Mouse (Mus musculus) embryonic stem cell, embryonic (primary cell): Measurements from ENCODE around the gene Agl.

Source experiments
- CTCF ChIA-PET, 4 experiments: fragments of 300-600 bp in 2 of 4; fragments of 350-600 bp in 2 of 4; sonication (Branson Sonifier 250); formaldehyde crosslinking; loops; one replicate each; lab custom pipeline; 2022; ENCODE audit warnings: inconsistent platforms in 2 of 4; lab: Charles Lee
- POLR2A ChIA-PET, 4 experiments: fragments of 300-600 bp in 2 of 4; fragments of 350-600 bp in 2 of 4; sonication (Branson Sonifier 250); formaldehyde crosslinking; loops; one replicate each; lab custom pipeline; 2022; ENCODE audit warnings: antibody characterized with exemption in 4 of 4, inconsistent platforms in 1 of 4; lab: Charles Lee

Agl gene

DNA sequence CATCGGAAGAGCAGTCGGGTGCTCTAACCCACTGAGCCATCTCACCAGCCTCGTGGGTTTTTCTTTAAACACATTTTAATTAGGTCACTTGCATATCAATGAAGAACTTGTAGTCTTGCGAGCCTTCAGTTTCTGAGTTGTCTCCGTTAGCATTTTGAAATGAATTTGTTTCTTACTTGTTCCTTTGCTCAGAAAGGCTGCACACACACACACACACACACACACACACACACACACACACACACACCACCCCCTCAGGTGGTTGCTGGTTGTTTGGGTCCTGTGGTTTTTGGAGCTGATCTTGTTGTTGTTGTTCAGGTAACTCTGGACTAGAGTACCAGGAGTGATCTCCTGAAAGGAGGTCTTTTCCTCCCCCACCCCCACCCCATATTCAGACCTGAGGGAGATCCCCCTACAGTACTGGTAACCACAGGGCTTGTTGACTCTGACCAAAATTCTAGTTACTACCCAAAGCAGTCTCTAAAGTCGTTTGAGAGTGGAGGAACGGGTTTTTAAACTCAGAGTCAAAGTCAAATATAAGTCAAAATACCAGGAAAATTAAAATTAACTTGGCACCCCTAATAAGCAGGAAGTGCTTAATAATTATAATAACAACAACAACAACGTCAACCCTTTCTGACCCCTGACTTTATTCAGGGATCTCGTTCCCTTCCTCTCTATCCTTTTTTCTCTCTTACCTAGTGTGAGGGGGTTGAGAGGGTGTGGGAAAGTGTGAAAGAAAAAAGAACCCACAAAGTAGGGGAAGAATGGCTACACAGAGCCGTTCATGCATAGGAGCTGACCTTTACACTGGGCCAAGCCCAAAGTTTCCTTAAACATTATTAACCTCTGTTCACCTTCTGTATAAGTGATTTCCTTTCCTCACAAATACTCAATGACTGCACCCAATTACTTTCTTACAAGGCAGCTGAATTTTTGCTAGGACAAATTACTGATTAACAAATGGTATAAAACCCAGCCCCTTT lies 84.2 kb downstream of the Agl start:
- CTCF ChIA-PET: interaction anchor here in 3 of 4 experiments (0.6 to 1.3 kb wide), 7 partner anchors 21 to 383 kb away, joined by 3 to 12 read pairs (median 4); no protein-coding TSS in a partner anchor
- POLR2A ChIA-PET: interaction anchor here in 3 of 4 experiments (0.6 to 2.7 kb wide), 26 partner anchors 12 to 1005 kb away, joined by 3 to 15 read pairs (median 3); partner anchors contain the start of genes Mfsd14a (in 1 of the 3), Sass6 (in 1 of the 3) and Slc35a3 (in 1 of the 3)

DNA sequence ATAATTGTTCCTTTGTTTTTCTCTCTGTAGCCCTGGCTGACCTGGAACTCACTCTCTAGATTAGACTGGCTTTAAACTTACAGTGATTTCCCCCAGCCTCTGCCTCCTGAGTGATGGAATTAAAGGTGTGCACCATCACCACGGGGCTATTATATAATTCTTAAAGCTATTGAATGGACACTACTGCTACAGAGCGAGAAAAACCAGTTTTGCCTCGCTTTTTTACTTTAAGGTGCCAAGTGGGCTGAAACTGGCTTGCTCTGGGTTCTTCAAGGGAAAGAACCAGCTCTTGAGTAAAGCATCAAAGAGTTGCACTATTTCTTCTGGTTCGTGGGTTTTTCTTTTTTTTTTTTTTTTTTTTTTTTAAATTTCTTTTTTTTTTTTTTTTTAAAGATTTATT lies 85.0 kb downstream of the Agl start:
- POLR2A ChIA-PET: interaction anchor here in 3 of 4 experiments (0.6 to 2.7 kb wide), 28 partner anchors 10 to 391 kb away, joined by 3 to 15 read pairs (median 3); partner anchors contain the start of genes Slc35a3 (in 2 of the 3), Mfsd14a (in 1 of the 3) and Sass6 (in 1 of the 3)
- CTCF ChIA-PET: interaction anchor here in 3 of 4 experiments (0.5 to 1.3 kb wide), 8 partner anchors 21 to 382 kb away, joined by 3 to 12 read pairs (median 4); no protein-coding TSS in a partner anchor

DNA sequence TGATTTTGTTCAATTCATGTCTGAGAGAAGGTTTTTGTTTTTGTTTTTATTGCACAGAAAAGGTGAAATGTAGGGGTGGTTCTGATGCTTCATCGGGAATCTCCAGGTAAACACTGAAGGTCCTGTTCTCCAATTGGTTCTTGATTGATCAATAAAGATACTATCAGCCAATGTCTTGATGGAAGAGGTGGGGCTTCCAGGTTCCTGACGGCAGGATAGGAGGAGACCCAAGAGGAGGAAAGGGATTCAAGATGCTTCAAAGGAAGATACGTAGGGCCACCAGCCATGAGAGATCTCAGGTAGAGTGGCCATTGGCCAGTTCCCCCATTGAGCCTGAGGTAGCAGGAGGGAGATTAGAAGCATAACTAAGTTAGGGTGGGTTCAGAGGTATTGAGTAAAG lies 89.0 kb downstream of the Agl start:
- ChIA-PET POLR2A (interaction anchor here in 2 of 4 experiments (0.5 to 1.1 kb wide), 4 partner anchors 29 to 144 kb away, joined by 3 to 4 read pairs (median 3); no protein-coding TSS in a partner anchor), CTCF (interaction anchor here in 2 of 4 experiments (0.6 to 1.2 kb wide), 3 partner anchors 30 to 387 kb away, joined by 3 read pairs; no protein-coding TSS in a partner anchor)

DNA sequence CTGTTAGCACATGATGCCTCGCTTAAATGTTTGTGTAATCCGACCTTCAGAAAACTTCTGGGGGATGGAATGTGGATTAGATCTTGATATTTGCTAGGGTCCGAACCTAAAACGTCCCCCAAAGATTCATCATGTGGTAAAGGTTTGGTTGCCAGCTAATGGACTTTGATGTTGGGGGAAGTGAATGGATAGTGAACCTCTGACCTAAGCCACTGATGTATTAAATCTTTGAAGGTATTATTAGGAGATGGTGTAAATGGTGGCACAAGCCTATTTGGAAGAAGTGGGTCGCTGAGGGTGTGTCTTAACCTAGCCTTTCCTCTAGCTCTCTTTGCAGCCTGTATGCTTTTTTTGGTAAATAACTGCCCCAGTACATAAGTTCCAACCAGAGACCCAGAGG lies 94.9 kb downstream of the Agl start:
- ChIA-PET POLR2A (interaction anchor here in 3 of 4 experiments (0.8 to 4.2 kb wide), 13 partner anchors 9 to 460 kb away, joined by 3 to 33 read pairs (median 6); partner anchors contain the start of genes Gpr88 (in 1 of the 3), Mfsd14a (in 1 of the 3) and Sass6 (in 1 of the 3)), CTCF (no interaction called here)

DNA sequence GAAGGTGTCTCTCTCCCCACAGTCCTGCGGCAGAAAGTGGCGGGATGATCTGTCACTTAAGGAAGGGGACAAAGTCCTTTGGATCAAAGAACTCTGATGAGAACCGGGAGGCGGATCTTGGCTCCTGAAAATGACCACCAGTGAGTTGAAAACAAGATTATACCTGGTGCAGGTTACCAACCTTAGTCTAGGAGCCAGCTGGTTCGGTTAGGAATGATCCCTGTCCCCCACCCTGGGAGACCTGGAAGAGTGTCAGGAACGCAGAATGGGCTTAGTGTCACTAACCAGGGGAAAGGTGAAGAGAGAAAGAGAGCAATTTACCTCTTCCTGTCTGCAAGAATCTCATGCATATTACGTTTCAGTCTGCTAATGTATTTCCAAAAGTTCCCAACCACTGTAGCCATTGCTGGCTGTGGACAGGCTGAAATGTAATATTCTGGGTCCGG lies 95.5 kb downstream of the Agl start, which contains the start of gene Slc35a3:
Gene Slc35a3 (minus strand): TSS at position 396 of the 446 bp plus-strand sequence.
- ChIA-PET CTCF (interaction anchor here in 3 of 4 experiments (0.7 to 1.3 kb wide), 3 partner anchors 37 to 372 kb away, joined by 3 to 4 read pairs (median 4); no protein-coding TSS in a partner anchor), POLR2A (interaction anchor here (0.5 to 4.2 kb wide), 28 partner anchors 10 to 796 kb away, joined by 3 to 33 read pairs (median 3); partner anchors contain the start of genes Sass6 (in 2 of the 4), Gpr88 (in 1 of the 4) and Mfsd14a (in 1 of the 4))

DNA sequence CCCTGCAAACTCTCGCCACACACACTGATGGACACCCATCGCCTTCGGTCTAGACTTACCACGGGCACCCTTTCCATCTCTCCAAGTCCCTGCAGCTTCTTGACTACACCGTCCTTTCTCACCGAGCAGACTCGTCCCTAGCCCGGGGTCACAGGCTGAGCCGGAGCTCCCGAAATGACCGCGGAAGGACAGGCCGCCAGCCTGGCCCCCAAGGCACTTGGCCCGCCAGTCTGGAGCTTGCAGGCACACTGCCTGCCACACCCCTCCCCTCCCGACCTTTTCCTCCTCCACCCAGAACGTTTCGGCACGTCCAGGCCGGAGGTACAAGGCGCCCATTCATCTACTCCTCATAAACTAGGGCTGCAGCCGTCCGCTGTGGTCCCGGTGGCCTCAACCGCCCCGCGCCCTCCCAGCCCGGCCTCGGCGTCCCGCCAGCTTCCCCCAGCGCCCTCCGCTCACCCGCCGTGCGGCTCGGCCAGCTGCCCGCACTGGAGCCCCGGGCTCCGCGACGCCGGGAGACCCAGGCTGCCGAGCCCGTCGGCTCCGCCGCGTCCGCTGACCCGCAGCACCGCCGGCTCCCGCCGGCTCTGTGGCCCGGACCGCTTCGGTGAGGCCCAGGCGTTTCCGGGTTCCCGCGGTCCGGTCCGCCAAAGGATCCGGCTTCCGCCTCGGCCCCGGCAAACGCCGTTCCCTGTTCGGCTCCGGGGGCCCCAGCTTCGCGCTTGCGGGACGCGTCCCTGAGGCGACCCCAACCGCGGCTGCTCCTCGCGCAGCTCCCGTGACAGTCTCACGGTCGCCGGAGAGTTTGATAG lies 96.1 kb downstream of the Agl start:
- POLR2A ChIA-PET: interaction anchor here (0.6 to 4.2 kb wide), 40 partner anchors 9 to 217 kb away, joined by 3 to 33 read pairs (median 3); partner anchors contain the start of genes Sass6 (in 3 of the 4) and Mfsd14a (in 2 of the 4)
- CTCF ChIA-PET: interaction anchor here in 3 of 4 experiments (0.5 to 1.3 kb wide), 6 partner anchors 37 to 371 kb away, joined by 3 to 4 read pairs (median 4); no protein-coding TSS in a partner anchor

DNA sequence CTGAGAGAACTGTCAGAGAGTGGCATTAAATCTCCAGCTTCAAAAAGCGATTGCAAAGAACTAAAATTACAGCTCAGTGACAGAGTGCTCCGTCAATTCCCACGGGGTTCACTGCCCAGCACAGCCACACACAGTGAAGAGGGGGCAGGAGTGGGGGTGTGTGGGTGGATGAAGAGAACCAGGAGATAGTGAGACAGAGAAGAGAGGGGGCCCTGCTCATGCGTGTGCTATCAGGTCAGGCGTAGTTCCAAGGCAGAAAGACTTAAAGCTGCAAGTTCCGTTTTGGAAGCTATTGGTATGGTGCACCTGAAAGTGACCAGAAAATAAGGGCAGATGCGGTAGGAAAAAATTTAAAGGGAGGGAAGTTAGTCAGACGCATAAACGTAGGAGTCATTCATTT lies 97.0 kb downstream of the Agl start:
- ChIA-PET CTCF (interaction anchor here in 1 of 4 experiments (0.7 to 1.3 kb wide), 2 partner anchors 38 to 370 kb away, joined by 4 read pairs; no protein-coding TSS in a partner anchor), POLR2A (interaction anchor here in 3 of 4 experiments (0.6 to 4.2 kb wide), 27 partner anchors 8 to 216 kb away, joined by 3 to 33 read pairs (median 4); partner anchors contain the start of genes Mfsd14a (in 2 of the 3) and Sass6 (in 2 of the 3))

DNA sequence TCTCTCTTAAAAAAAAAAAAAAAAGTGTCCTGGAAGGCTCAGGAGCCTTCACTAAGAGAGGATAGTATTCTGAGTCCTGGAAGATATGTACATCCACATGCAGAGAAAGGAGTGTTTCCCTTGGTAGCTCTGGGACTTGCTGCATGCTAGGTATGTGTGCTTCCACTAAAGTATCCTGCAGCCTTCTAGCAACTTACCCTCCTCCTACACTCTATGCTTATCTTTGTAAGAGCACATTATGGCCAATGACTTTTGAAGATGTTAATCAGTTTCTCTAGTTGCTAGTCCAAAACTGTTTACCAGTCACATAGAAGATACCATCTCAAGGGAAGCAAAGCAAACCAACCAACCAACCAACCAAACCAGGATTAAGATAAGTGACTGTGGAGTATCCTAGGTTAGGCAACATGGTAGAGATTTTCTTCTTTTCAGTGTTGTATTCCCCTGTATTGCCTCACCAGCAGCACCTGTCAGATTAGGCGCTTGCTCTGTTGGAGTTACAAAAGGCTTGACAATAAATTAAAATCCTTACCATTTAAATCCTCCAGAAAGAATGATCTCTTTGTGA lies 102.2 kb downstream of the Agl start:
- CTCF ChIA-PET: no interaction called here
- POLR2A ChIA-PET: interaction anchor here in 1 of 4 experiments (2.4 kb wide), 1 partner anchor 74 kb away, joined by 6 read pairs; no protein-coding TSS in a partner anchor

DNA sequence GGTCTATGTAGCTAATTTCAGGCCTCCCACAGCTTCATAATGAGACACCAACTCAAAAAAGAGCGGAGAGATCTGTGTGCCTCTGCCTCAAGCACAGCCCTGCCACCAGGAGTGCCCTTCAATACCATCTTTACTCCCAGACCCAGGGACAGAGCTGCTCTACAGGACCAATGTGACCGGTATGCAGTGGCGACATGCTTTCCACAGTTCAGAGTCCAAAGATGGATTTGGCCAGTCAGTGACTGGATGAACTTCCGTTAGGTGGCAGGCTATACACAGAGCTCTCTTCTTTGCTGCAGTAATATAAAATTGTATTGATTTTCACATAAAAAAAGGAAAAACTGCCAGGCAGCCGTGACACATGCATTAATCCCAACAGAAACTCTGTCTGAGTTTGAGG lies 104.1 kb downstream of the Agl start:
- CTCF ChIA-PET: interaction anchor here in 2 of 4 experiments (0.6 to 1.6 kb wide), 5 partner anchors 45 to 708 kb away, joined by 3 to 8 read pairs (median 3); partner anchors contain the start of gene Dbt (in 1 of the 2)
- POLR2A ChIA-PET: interaction anchor here in 3 of 4 experiments (0.8 to 3.3 kb wide), 7 partner anchors 8 to 45 kb away, joined by 3 to 11 read pairs (median 4); partner anchors contain the start of gene Slc35a3 (in 1 of the 3)

DNA sequence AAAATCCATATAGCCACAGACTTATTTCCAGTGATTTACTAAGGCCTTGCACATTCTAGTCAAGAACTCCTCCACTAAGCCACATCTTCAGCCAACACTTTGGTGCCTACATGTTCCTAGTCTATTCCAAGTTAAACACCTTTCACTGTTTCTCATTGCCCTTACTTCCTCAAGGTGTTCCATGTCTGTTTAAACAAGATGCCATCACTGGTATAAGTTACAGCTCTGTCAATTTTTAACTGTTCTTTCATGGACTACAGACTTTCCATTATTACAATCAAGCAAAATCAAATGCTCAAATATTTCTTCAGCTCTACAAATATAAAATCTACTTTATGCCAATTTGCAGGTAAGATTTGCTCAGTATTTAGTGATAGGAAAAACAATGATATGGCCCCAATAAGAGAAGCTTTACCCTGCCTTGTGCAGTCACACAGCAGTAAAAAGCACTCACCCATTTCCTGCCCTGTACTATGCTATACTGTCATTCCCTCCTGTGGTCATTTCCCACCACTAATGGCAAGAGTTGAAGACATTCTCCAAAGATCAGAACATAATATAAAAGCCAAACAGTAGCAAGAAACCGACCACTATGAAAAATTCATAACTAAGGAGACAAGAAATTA lies 105.2 kb downstream of the Agl start:
- POLR2A ChIA-PET: interaction anchor here in 2 of 4 experiments (1.1 to 3.3 kb wide), 4 partner anchors 9 to 80 kb away, joined by 3 to 15 read pairs (median 8); partner anchors contain the start of gene Slc35a3 (in 2 of the 2)
- CTCF ChIA-PET: no interaction called here

DNA sequence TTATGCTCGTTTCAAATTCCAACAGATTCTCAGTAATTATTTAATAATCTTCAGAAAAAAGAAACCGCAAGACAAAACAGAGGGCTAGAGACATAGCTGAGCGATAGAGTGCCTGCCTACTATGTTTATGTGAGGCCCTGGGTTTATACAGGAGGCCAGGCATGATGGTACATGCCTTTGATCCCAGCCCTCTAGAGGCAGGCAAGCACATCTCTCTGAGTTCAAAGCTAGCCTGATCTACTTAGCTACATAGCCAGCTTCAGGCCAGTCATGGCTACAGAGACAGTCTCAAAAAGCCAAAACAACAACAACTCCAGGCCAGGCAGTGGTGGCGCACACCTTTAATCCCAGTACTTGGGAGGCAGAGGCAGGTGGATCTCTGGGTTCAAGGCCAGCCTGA lies 106.4 kb downstream of the Agl start:
- ChIA-PET CTCF (no interaction called here), POLR2A (interaction anchor here in 2 of 4 experiments (0.8 to 3.3 kb wide), 6 partner anchors 10 to 79 kb away, joined by 3 to 15 read pairs (median 4); partner anchors contain the start of gene Slc35a3 (in 2 of the 2))

DNA sequence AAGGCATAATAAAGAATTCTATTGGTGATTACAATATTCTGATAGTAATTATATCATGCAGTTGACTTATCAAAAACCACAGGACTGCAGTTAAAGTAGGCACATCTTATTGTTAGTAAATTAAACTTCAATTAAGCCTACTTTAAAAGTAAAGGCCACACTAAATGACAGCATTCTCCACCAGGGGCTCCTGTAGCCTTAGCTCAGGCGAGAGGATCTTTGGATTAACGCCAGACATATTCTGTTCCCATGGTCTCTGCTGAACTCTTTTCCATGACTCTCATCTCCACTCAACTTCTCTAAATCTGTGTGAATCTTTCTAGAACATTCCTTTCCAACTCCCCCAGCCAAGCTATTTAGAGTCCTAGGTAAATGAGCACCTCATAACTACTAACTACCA lies 109.2 kb downstream of the Agl start:
- ChIA-PET POLR2A (interaction anchor here in 2 of 4 experiments (0.6 to 2.3 kb wide), 3 partner anchors 9 to 41 kb away, joined by 3 to 6 read pairs (median 4); partner anchors contain the start of gene Slc35a3 (in 1 of the 2)), CTCF (interaction anchor here in 1 of 4 experiments (1.1 kb wide), 1 partner anchor 52 kb away, joined by 5 read pairs; no protein-coding TSS in a partner anchor)

DNA sequence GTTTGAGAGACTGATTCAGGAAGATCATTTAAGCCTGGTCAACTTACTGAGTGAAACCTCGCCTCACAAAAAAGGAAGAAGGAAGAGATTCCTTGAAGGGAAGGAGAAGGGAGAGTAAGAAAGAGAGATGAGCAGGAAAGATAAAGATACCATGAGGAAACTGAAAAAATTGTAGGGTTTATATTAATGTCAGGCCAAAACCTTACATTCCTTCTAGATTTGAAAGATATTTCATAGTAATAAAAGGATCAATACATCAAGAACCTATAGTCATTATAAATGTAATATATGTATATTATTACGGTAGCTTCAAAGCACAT lies 112.3 kb downstream of the Agl start:
- CTCF ChIA-PET: no interaction called here
- POLR2A ChIA-PET: interaction anchor here in 2 of 4 experiments (0.5 to 1.0 kb wide), 3 partner anchors 9 to 260 kb away, joined by 3 to 5 read pairs (median 4); no protein-coding TSS in a partner anchor

DNA sequence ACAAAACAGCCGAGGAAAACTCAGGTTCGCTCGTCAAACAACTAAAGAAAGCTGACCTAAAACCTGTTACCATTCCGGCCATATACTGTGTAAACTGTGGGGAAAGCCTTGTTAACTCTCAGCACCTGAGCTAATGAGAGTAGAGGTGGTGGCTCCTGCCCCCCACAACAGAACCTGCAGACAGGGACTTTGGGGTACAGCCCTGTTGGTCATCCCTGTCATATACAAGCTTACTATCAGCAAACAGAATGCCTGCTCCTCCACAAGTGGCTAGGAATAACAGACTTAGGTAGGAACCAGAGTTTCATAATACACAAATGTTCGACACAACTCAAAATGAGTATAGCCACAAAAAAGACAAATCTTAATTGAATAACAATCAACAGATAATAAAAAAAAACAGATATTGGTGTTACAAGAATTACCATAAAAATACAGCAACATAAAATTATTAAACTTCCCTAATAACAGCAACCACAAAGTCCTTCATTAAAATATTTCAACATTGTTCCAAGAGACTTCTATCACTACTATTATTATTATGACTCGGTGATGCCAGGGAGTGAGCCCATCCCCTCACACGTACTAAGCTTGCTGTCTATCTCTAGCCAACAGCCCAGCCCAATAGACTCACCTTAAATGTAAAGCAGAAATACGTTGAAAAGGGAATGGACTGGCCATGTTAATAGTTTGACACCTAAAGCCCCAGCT lies 112.9 kb downstream of the Agl start:
- ChIA-PET CTCF (no interaction called here), POLR2A (interaction anchor here in 3 of 4 experiments (0.5 to 1.0 kb wide), 3 partner anchors 9 to 260 kb away, joined by 3 to 5 read pairs (median 4); no protein-coding TSS in a partner anchor)

DNA sequence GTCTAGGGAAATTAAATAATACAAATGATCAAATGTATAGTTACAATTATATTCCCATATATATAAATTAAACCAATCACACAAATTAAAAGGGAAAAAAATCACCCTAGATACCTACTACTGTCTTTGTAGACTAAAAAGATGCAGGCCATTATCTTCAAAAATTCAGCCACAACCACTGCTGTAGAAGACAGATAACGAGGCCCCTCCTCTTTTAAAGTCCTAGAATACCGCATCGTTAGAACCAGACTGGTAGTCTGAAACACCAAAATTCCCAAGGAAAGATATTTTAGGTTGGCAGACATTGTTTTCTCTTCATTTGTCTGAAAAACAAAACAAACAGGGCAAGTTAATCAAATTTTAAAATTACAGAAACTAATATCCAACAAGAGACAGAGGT lies 113.7 kb downstream of the Agl start:
- ChIA-PET POLR2A (interaction anchor here in 1 of 4 experiments (1.0 kb wide), 1 partner anchor 35 kb away, joined by 3 read pairs; no protein-coding TSS in a partner anchor), CTCF (no interaction called here)
